Mouse (Mus musculus) hindbrain, postnatal 0 days (tissue): ENCODE results near the gene Inpp5d. TPM values are rescaled to one million over a fixed set of nuclear protein-coding genes. Genes with fewer than 3 reads are reported as not detected.
"Not testable (repeated sequence)": the region's sequence is repeated elsewhere in the genome, so short reads cannot be mapped to it uniquely, and the experiment has no call there.

ENCODE experiments used
- ATAC-seq: fragments of 200-750 bp; cut with Nextera tagmentation; 2 replicates; pipeline ENCODE4 v1.8.0; 2017; ENCODE audit warnings: mild to moderate bottlenecking, moderate TSS enrichment, moderate library complexity
- DNase-seq: peaks from one replicate; pipeline ENCODE4 v3.0.0-alpha.2; 2015; ENCODE audit warnings: low spot score
- H3K27ac ChIP-seq: fragments of 300-500 bp; sonication (generic); 2 replicates; pipeline ENCODE4 v1.5.1; 2014; ENCODE audit warnings: mild to moderate bottlenecking
- H3K27me3 ChIP-seq: fragments of 300-500 bp; sonication (generic); 2 replicates; pipeline ENCODE4 v1.6.1; 2014; ENCODE audit warnings: low read length, mixed read lengths; ENCODE audit not compliant: insufficient read depth
- H3K36me3 ChIP-seq: fragments of 300-500 bp; sonication (generic); 2 replicates; pipeline ENCODE4 v1.6.1; 2014; ENCODE audit warnings: low read length, mixed read lengths; ENCODE audit not compliant: insufficient read depth
- H3K4me1 ChIP-seq: fragments of 300-500 bp; sonication (generic); 2 replicates; pipeline ENCODE4 v1.6.1; 2014; ENCODE audit warnings: antibody characterized with exemption, low read length, mixed read lengths; ENCODE audit not compliant: insufficient read depth
- H3K4me2 ChIP-seq: fragments of 300-500 bp; sonication (generic); 2 replicates; pipeline ENCODE4 v1.6.1; 2014; ENCODE audit warnings: low read depth, mild to moderate bottlenecking, low read length, moderate library complexity, mixed read lengths
- H3K4me3 ChIP-seq: fragments of 300-500 bp; sonication (generic); 2 replicates; pipeline ENCODE4 v1.5.1; 2014; ENCODE audit warnings: low read length
- H3K9ac ChIP-seq: fragments of 300-500 bp; sonication (generic); replicated peaks from 2 replicates; pipeline ENCODE4 v1.6.1; 2014; ENCODE audit warnings: mild to moderate bottlenecking, low read length, moderate library complexity, mixed read lengths
- H3K9me3 ChIP-seq: fragments of 300-500 bp; sonication (generic); 2 replicates; pipeline ENCODE4 v1.6.1; 2016; ENCODE audit warnings: low read length, mixed read lengths
- CTCF ChIP-seq: IDR thresholded peaks from 2 replicates; pipeline ENCODE4 v1.5.1; 2016; ENCODE audit warnings: antibody characterized with exemption, control low read depth, low read depth
- WGBS: fragments of 180-500 bp; shearing (Covaris S2); extraction: QIAGEN DNeasy Blood & Tissue Kit; methylation state at CpG from one replicate; pipeline ENCODE4 v1.1.7; 2014; 5-methylcytosine and 5-hydroxymethylcytosine counted together
- polyA plus RNA-seq: library from polyadenylated mRNA; unstranded; fragments of >200 nt; fragmentation: Nextera tagmentation; extraction: Ambion mirVana; gene quantifications from 2 replicates; pipeline ENCODE4 v1.2.1, GENCODE M21; 2015
- total RNA-seq: library from RNA; depleted of rRNA; stranded (reverse); fragments of >200 nt; gene quantifications from 2 replicates; pipeline ENCODE4 v1.2.3, GENCODE M21; 2014

The Inpp5d gene
- total and polyA plus RNA-seq, 2 experiments from 2014 or later = 2.1 to 7.4 TPM

DNA sequence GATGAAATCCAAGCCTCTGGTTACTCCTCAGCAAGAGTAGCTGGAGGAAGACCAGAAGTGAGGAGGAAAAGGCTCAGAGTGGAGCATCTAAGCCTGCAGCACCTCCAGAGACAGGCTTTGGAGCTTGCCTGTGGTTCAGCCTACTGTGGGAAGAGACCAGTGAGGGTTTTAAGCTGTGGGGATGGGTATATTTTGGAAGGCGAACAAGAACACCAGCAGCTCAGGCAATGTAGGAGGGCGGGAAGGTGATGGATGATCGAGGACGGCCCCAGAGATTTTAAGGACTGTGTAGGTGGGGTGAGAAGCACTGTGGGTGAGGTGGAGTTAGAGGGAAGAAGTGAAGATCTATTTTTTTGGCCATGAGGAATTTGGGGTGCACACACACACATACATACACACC lies 60.8 kb downstream of the Inpp5d start:
- no peak for TF ChIP-seq CTCF
- DNase-seq (no peak), ATAC-seq (no peak)
- WGBS = 94% methylated on average over 4 of the region's 4 CpGs
- Histone ChIP-seq H3K4me2 (no peak overlapping the region), H3K9ac (no peak overlapping the region), H3K27me3 (no peaks in the 10 kb centered on the region), H3K27ac (no peak overlapping the region), H3K9me3 (no peaks in the 10 kb centered on the region), H3K36me3 (no peaks in the 10 kb centered on the region), H3K4me3 (no peak overlapping the region), H3K4me1 (no peaks in the 10 kb centered on the region)

DNA sequence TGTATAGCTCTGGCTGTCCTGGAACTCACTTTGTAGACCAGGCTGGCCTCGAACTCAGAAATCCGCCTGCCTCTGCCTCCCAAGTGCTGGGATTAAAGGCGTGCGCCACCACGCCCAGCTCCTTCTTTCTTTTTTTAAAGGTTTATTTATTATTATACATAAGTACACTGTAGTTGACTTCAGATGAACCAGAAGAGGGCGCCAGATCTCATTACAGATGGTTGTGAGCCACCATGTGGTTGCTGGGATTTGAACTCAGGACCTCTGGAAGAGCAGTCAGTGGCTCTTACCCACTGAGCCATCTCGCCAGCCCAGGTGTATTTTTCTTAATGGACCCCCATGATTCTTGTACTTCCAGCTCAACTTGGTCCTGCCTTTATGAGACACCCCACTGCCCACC lies 62.4 kb downstream of the Inpp5d start:
- 83% methylated on average over 7 of the region's 7 CpGs for WGBS
- not testable (repeated sequence) for H3K9ac ChIP-seq, DNase-seq, H3K36me3 ChIP-seq, H3K4me3 ChIP-seq, H3K9me3 ChIP-seq, ATAC-seq, H3K27me3 ChIP-seq, H3K4me2 ChIP-seq, H3K27ac ChIP-seq, H3K4me1 ChIP-seq

DNA sequence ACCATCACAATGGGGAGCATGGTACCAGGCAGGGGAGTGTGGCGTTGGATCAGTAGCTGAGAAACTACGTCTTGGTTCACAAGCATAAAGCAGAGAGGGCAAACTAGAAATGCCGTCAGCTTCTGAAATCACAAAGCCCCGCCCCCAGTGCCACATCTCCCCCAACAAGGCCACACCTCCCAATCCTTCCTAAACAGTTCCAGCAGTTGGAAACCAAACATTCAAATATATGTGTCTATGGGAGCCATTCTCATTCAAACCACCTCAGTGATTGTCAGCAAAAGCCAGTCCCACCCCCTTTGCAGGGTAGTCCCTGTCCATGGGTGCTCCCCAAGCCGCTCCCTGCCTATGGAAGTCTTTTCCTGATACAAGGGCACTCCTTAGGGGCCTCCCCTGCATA lies 64.0 kb downstream of the Inpp5d start:
- Histone ChIP-seq H3K27me3 (no peaks in the 10 kb centered on the region), H3K4me2 (no peak overlapping the region), H3K36me3 (no peaks in the 10 kb centered on the region), H3K27ac (no peak overlapping the region), H3K4me1 (no peaks in the 10 kb centered on the region), H3K9me3 (no peaks in the 10 kb centered on the region), H3K9ac (no peak overlapping the region), H3K4me3 (no peak overlapping the region)
- no peak for TF ChIP-seq CTCF
- WGBS = 94% methylated on average over 5 of the region's 5 CpGs
- ATAC-seq (no peak), DNase-seq (no peak)

DNA sequence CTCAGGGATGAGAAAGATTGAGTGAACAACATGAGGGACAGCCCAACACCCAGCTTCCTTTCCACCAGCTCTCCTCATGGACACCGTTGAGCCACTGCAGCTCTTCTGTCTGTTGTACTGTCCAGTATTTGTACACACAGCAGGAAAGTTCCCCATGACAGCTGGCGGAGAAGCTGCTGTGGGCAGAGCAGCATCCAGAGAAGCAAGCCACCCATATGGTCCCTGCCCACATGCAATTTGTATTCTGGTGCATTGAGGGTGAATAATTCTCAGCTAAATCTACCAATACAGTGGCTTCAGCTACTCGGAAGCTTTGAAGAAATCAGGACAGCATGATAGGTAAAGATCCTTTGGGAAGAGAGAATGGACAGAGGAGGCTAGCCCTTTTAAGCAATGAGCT lies 64.7 kb downstream of the Inpp5d start:
- whole genome bisulfite sequencing = 62% methylated on average over 3 of the region's 3 CpGs
- Histone ChIP-seq H3K4me3 (no peak overlapping the region), H3K9me3 (no peaks in the 10 kb centered on the region)

DNA sequence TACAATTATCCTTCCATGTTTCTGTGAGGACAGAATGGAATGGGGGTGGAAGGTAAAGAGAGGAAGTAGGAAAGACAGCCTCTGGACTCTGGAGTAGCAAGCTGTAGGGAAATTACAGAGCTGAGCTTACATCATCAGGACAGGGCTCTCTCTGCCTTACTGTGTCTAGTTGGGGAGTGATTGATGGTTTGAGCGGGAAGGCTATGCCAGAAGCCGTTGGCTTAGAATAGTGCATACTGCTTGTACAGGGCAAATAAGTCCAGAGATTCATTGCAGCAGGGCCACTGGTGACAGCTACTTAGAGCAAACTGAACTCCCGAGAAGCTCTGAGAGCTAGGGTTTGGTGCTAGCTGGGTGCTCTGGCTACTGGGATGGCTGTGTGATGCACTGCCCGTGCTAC lies 66.2 kb downstream of the Inpp5d start:
- TF ChIP-seq CTCF = no peak
- Histone ChIP-seq H3K9me3 (no peaks in the 10 kb centered on the region), H3K36me3 (no peaks in the 10 kb centered on the region), H3K4me1 (no peaks in the 10 kb centered on the region), H3K4me2 (no peak overlapping the region), H3K27me3 (no peaks in the 10 kb centered on the region), H3K27ac (no peak overlapping the region), H3K4me3 (no peak overlapping the region), H3K9ac (no peak overlapping the region)
- peak; percentile 12 for DNase-seq
- ATAC-seq = no peak
- WGBS = 61% methylated on average over 4 of the region's 4 CpGs

More for the DNA sequence above, 64.7 kb downstream of the Inpp5d start:
- Histone ChIP-seq H3K9ac (no peak overlapping the region), H3K36me3 (no peaks in the 10 kb centered on the region), H3K27ac (no peak overlapping the region), H3K4me1 (no peaks in the 10 kb centered on the region), H3K27me3 (no peaks in the 10 kb centered on the region), H3K4me2 (no peak overlapping the region)
- peak; percentile 42 for DNase-seq
- ATAC-seq = no peak
- no peak for TF ChIP-seq CTCF

DNA sequence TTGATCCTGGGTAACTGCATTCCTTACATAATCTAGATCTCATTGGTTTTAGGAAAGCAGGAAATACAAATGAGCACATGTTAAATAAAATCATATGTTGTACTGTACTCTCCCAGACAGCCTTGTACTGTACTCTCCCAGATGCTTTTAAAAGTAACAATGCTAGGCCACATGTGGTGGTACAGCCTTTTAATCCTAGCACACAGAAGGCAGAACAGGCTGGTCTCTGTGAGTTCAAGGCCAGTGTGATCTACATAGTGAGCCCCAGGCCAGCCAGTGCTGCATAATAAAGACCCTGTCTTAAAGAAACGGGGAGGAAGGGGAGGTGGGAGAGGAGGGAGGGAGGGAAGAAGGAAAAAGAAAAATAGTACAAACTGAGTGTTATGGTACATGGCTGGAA lies 66.9 kb downstream of the Inpp5d start:
- H3K27ac ChIP-seq = no peak overlapping the region

DNA sequence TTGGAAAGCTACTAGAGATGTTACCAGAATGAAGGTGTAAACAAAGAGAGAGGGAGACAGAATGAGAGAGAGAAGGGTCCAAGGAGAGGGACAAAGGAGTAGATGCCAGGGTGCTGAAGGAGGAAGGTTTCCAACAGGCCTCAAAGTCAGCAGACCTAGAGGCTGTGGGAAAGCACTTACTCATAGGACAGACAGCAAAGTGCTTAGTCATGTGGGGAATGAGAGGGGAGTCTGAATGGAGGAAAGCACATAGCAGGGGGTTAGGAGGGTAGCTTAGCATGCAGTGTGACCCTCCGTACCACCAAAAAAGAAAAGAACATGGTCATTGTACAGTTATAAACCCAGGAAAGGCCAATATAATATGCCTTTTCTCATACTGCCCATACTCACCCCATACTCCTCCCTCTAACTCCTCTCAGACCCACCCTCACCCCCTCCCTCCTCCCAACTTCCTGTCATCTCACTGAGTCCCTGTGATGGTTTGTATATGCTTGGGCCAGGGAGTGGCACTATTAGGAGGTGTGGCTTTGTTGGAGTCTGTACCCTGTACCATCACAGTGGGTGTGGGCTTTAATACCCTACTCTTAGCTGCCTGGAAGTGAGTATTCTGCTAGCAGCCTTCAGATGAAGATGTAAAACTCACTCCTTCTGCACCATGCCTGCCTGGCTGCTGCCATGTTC lies 69.7 kb downstream of the Inpp5d start:
- Histone ChIP-seq H3K4me3 (no peak overlapping the region), H3K36me3 (no peaks in the 10 kb centered on the region), H3K4me1 (no peaks in the 10 kb centered on the region), H3K4me2 (no peak overlapping the region), H3K27ac (no peak overlapping the region), H3K27me3 (no peaks in the 10 kb centered on the region), H3K9me3 (no peaks in the 10 kb centered on the region), H3K9ac (no peak overlapping the region)
- WGBS = 88% methylated on average over 1 of the region's 1 CpGs
- TF ChIP-seq CTCF = no peak
- DNase-seq (no peak), ATAC-seq (no peak)

More for the DNA sequence above, 66.9 kb downstream of the Inpp5d start:
- Histone ChIP-seq H3K4me2 (no peak overlapping the region), H3K36me3 (no peaks in the 10 kb centered on the region), H3K4me3 (no peak overlapping the region), H3K9me3 (no peaks in the 10 kb centered on the region), H3K4me1 (no peaks in the 10 kb centered on the region), H3K9ac (no peak overlapping the region), H3K27me3 (no peaks in the 10 kb centered on the region)
- no peak for TF ChIP-seq CTCF
- DNase-seq = no peak
- ATAC-seq = no peak
- WGBS = 35% methylated on average over 1 of the region's 1 CpGs
